Mouse (Mus musculus): ENCODE measurements around the gene Bmper. TPM values are rescaled to one million over a fixed set of nuclear protein-coding genes. Genes with fewer than 3 reads are reported as not detected.

Gene Bmper
- polyA plus RNA-seq, 1 experiment from 2014 or later = 21.0 TPM

DNA sequence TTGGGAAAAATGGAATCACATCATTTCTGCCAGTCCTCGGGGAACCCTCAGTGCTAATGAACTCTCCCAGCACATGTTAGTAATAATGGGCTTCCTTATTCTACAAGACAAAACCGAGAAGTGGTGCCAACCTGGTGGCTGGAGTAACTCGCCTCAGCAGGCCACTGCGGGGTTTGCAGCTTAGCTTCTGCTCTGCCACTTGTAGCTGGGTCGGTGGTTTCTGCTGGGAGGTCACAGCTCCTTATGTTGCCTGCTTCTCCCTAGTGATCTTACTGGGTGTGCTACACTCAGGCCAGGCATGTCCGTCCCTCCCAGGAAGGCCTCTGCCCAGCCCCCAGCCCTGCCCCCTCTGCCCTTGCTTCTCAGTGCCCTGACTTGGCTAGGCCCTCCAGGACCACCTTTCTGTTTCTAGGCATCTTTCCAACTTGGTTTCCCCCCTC lies 155.9 kb downstream of the Bmper start:
- Histone ChIP-seq H3K9me3 (ENCODE audit: low read length) (no peaks in the 10 kb centered on the region), H3K27me3 (ENCODE audit: insufficient read depth, low read length) (no peaks in the 10 kb centered on the region), H3K4me2 (replicated peaks; ENCODE audit: low read depth, low read length) (no peak overlapping the region), H3K36me3 (ENCODE audit: insufficient read depth, low read length) (no peaks in the 10 kb centered on the region), H3K4me1 (ENCODE audit: insufficient read depth, low read length) (peaks cover 9% of the 10 kb centered on the region; the same call in 1 of the 2 replicates), H3K9ac (replicated peaks; ENCODE audit: low read length) (no peak overlapping the region), H3K27ac (ENCODE audit: low read length) (no peak overlapping the region), H3K4me3 (ENCODE audit: low read length) (no peak overlapping the region)
- WGBS = 36% methylated on average over 6 of the region's 6 CpGs
- peak; percentile 46; the same call in 1 of the 2 replicates for ATAC-seq (ENCODE audit: low FRiP score, low TSS enrichment)

DNA sequence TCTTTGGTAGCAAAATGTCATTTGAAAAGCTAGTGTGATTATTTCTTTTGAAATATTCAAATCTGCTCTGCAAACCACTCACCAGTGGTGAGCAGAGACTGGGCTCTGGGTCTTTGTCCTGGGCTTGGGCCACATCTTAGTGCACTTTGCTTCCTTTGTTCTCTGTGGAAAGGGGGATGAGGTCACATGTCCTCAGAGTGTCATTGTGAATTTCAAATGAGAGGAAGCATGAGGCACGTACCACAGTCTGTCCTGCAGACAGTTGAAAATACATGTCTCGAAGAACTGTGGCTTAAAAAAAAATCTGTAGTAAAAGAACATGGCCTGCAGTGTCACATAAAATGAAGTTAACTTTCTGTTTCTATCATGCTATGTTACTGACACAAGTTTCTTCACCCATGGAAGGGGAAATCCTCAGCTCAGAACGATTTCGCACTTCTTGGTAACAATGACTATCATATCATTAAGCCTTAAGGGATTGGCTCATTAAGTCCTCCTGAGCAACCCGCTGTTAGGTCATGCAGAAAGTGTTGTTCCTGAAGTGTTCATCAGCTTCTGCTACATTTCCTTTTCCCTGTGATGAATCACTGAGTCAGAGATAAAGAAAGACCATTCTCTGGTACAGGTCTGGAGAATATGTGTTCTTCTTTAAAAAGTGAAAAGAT lies 157.4 kb downstream of the Bmper start:
- Histone ChIP-seq H3K9me3 (ENCODE audit: low read length) (no peaks in the 10 kb centered on the region), H3K4me1 (ENCODE audit: insufficient read depth, low read length) (peaks cover 9% of the 10 kb centered on the region; the same call in 1 of the 2 replicates), H3K4me3 (ENCODE audit: low read length) (no peak overlapping the region), H3K27me3 (ENCODE audit: insufficient read depth, low read length) (no peaks in the 10 kb centered on the region), H3K36me3 (ENCODE audit: insufficient read depth, low read length) (no peaks in the 10 kb centered on the region), H3K27ac (ENCODE audit: low read length) (no peak overlapping the region), H3K4me2 (replicated peaks; ENCODE audit: low read depth, low read length) (no peak overlapping the region), H3K9ac (replicated peaks; ENCODE audit: low read length) (no peak overlapping the region)
- no peak for ATAC-seq (ENCODE audit: low FRiP score, low TSS enrichment)
- WGBS = 49% methylated on average over 5 of the region's 5 CpGs

DNA sequence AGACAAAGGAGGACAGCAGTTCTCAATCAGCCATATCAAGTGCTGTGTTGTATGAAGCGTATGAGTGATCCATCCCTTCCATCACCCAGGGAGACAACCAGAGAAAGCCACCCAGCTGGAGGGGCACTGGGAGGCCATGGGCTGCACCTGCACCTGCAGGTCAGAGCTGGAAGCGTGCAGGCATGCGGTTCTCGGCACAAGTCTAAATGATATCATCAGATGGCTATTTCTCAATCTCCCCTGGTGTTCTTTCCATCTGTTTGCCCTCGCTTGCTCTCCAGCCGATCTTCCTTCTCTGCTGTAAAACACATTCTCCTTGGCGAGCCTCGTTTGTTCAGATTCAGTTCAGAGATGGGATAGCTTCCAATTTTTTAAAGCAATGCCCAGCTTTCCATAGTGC lies 160.4 kb downstream of the Bmper start:
- no peak overlapping the region for H3K4me3 ChIP-seq (ENCODE audit: low read length)
- no peaks in the 10 kb centered on the region for H3K27me3 ChIP-seq (ENCODE audit: insufficient read depth, low read length)
- no peak overlapping the region for H3K4me2 ChIP-seq (replicated peaks; ENCODE audit: low read depth, low read length)
- 66% methylated on average over 8 of the region's 8 CpGs for WGBS
- no peaks in the 10 kb centered on the region for H3K9me3 ChIP-seq (ENCODE audit: low read length)
- no peak overlapping the region for H3K27ac ChIP-seq (ENCODE audit: low read length)
- no peak for ATAC-seq (ENCODE audit: low FRiP score, low TSS enrichment)
- H3K36me3 ChIP-seq (ENCODE audit: insufficient read depth, low read length) = no peaks in the 10 kb centered on the region
- H3K4me1 ChIP-seq (ENCODE audit: insufficient read depth, low read length) = peaks cover 13% of the 10 kb centered on the region; the same call in 1 of the 2 replicates
- no peak overlapping the region for H3K9ac ChIP-seq (replicated peaks; ENCODE audit: low read length)

DNA sequence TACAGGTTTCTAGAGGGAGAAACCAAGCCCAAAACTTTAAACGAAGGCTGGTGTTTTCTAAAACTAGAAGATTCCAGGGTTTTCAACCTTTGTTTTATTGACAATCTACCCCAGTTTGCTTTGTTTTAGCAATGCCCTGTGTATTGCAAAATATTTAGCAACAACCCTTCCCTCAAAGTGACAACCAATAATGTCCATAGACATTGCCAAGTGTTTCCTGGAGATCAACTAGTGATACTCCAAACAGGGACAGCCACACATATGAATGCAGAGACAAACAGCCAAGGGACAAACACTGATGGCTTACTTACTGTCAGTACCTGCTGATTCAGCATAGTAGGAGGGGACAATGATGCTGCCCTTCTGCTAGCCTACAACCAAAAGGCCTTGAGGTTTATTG lies 161.0 kb downstream of the Bmper start:
- H3K27ac ChIP-seq (ENCODE audit: low read length) = no peak overlapping the region
- WGBS = 77% methylated on average over 1 of the region's 1 CpGs

DNA sequence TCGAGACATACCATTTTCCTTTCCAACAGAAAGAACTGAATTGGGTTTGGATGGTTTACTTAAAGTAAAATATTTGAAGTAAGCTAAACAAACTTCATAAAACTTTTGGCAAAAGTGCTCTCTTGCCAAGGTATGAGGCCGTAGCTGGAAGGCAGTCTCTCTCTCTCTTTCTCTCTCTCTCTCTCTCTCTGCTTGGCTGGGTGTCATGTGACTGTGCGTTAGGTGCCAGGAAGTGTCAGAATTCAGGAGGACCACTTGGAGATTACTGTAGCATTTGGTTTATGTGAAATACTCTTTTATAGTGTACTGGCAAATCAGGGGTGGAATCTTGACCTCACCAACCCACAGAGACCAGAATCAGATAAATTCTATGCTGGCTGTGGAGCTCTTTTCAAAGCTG lies 162.0 kb downstream of the Bmper start:
- Histone ChIP-seq H3K27ac (ENCODE audit: low read length) (no peak overlapping the region), H3K9me3 (ENCODE audit: low read length) (no peaks in the 10 kb centered on the region), H3K4me3 (ENCODE audit: low read length) (no peak overlapping the region), H3K27me3 (ENCODE audit: insufficient read depth, low read length) (no peaks in the 10 kb centered on the region), H3K36me3 (ENCODE audit: insufficient read depth, low read length) (no peaks in the 10 kb centered on the region), H3K9ac (replicated peaks; ENCODE audit: low read length) (no peak overlapping the region), H3K4me1 (ENCODE audit: insufficient read depth, low read length) (0 out of 2 replicates have a peak, but pooled peaks cover 4% of the 10 kb centered on the region), H3K4me2 (replicated peaks; ENCODE audit: low read depth, low read length) (no peak overlapping the region)
- 45% methylated on average over 3 of the region's 3 CpGs for WGBS
- ATAC-seq (ENCODE audit: low FRiP score, low TSS enrichment) = no peak

More for the DNA sequence above, 161.0 kb downstream of the Bmper start:
- Histone ChIP-seq H3K27me3 (ENCODE audit: insufficient read depth, low read length) (no peaks in the 10 kb centered on the region), H3K4me2 (replicated peaks; ENCODE audit: low read depth, low read length) (no peak overlapping the region), H3K9ac (replicated peaks; ENCODE audit: low read length) (no peak overlapping the region), H3K36me3 (ENCODE audit: insufficient read depth, low read length) (no peaks in the 10 kb centered on the region), H3K9me3 (ENCODE audit: low read length) (no peaks in the 10 kb centered on the region), H3K4me3 (ENCODE audit: low read length) (no peak overlapping the region), H3K4me1 (ENCODE audit: insufficient read depth, low read length) (peaks cover 8% of the 10 kb centered on the region; the same call in 1 of the 2 replicates)
- no peak for ATAC-seq (ENCODE audit: low FRiP score, low TSS enrichment)

DNA sequence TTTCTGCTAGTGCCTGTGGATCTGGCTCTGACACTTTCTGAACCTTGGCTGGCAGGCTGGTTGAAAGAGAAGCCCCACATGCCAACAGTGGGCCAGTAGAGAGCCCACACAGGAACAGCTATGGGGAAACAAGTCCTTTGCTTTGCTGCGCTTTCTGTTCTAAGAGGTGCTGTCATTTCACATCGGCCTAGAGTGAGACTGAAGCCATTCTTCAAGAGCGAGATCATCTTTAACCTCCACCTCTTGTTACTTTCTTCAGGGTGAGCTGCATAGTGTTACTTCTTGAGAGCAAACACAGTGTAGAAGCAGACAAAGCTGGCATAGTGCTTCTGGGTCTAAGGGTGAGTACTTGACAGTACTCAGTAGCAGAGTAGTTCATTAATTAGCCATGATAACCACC lies 163.3 kb downstream of the Bmper start:
- no peaks in the 10 kb centered on the region for H3K36me3 ChIP-seq (ENCODE audit: insufficient read depth, low read length)
- 0 out of 2 replicates have a peak, but pooled peaks cover 4% of the 10 kb centered on the region for H3K4me1 ChIP-seq (ENCODE audit: insufficient read depth, low read length)
- no peak overlapping the region for H3K9ac ChIP-seq (replicated peaks; ENCODE audit: low read length)
- no peaks in the 10 kb centered on the region for H3K9me3 ChIP-seq (ENCODE audit: low read length)
- no peaks in the 10 kb centered on the region for H3K27me3 ChIP-seq (ENCODE audit: insufficient read depth, low read length)
- H3K4me2 ChIP-seq (replicated peaks; ENCODE audit: low read depth, low read length) = no peak overlapping the region
- ATAC-seq (ENCODE audit: low FRiP score, low TSS enrichment) = no peak
- no peak overlapping the region for H3K4me3 ChIP-seq (ENCODE audit: low read length)
- H3K27ac ChIP-seq (ENCODE audit: low read length) = no peak overlapping the region
- WGBS = 68% methylated on average over 3 of the region's 3 CpGs

DNA sequence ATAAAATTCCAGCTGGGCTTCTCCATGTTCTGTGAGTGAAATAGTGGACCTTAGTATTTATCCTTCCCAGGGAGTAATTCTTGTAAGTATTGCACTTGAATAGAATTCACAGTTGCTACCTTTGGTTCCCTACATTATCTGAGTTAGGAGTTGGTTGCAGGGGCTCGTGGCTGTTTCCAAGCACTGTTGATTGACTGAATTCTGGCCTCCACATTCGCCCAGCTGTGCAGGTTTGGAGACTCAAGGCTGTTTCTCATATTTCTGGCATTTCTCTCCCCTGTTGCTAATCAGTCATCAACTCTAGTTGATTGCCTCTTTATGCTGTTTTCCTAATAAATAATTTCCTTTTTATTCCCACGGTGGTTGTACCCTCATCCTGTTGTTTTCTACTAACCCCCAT lies 167.2 kb downstream of the Bmper start:
- Histone ChIP-seq H3K9ac (replicated peaks; ENCODE audit: low read length) (no peak overlapping the region), H3K4me1 (ENCODE audit: insufficient read depth, low read length) (0 out of 2 replicates have a peak, but pooled peaks cover 4% of the 10 kb centered on the region), H3K27ac (ENCODE audit: low read length) (no peak overlapping the region), H3K4me3 (ENCODE audit: low read length) (no peak overlapping the region), H3K9me3 (ENCODE audit: low read length) (no peaks in the 10 kb centered on the region), H3K27me3 (ENCODE audit: insufficient read depth, low read length) (no peaks in the 10 kb centered on the region), H3K36me3 (ENCODE audit: insufficient read depth, low read length) (no peaks in the 10 kb centered on the region), H3K4me2 (replicated peaks; ENCODE audit: low read depth, low read length) (no peak overlapping the region)
- ATAC-seq (ENCODE audit: low FRiP score, low TSS enrichment) = no peak
- 62% methylated on average over 3 of the region's 3 CpGs for WGBS

DNA sequence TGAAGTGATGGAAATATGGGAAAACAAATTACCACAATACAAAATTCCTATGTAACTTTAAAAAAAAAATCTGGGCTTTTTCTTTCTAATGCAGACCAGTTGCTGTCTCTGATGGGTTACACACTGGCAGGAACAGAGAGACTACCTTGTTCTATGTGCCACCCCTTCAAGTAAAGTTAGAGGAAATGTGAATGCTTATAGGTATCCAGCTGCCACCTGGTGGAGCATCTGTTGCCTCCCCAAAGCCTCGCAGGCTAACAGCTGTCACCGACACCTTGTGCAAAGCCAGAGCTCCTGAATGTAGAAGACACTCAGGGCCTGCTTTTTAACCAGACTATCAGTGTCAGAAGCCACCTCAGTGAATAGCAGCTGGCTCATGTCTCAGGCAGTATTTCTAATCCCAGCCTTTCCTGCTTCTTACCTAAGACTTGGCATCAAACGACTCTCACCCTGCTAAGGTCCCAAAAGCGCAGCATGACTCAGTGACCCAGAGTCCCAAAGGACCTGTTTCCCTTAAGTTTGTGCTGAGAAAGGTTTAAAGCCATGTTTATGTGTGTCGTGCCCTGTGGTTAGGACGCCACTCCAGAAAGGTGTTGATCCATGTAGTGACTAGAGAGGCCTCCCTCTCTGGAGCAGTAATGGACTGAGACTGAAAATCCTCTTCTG lies 171.9 kb downstream of the Bmper start:
- H3K9me3 ChIP-seq (ENCODE audit: low read length) = no peaks in the 10 kb centered on the region
- no peaks in the 10 kb centered on the region for H3K27me3 ChIP-seq (ENCODE audit: insufficient read depth, low read length)
- H3K36me3 ChIP-seq (ENCODE audit: insufficient read depth, low read length) = no peaks in the 10 kb centered on the region
- no peak overlapping the region for H3K4me2 ChIP-seq (replicated peaks; ENCODE audit: low read depth, low read length)
- ATAC-seq (ENCODE audit: low FRiP score, low TSS enrichment) = no peak
- H3K27ac ChIP-seq (ENCODE audit: low read length) = no peak overlapping the region
- no peak overlapping the region for H3K4me3 ChIP-seq (ENCODE audit: low read length)
- H3K9ac ChIP-seq (replicated peaks; ENCODE audit: low read length) = no peak overlapping the region
- WGBS = 39% methylated on average over 6 of the region's 6 CpGs
- H3K4me1 ChIP-seq (ENCODE audit: insufficient read depth, low read length) = peaks cover 7% of the 10 kb centered on the region; the same call in 1 of the 2 replicates

DNA sequence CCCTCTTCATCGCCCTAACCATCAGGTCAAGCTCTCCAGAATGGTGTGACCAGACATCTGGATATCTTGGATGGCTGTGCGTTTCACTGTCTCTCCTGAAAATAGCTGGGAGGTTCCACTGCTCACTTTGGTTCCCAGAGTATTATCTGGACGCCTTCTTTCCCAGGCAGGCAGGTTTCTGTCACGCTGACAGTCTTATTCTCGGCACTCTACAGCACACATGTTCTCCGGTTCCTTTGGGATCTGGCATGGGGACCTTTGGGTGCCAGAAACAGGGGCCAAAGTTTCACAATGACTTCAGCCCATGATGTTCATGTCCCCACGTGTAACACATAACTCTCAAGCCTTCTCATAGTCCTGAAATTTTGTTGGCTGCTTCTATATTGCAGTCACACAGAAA lies 173.3 kb downstream of the Bmper start:
- Histone ChIP-seq H3K27ac (ENCODE audit: low read length) (no peak overlapping the region), H3K4me3 (ENCODE audit: low read length) (no peak overlapping the region)

DNA sequence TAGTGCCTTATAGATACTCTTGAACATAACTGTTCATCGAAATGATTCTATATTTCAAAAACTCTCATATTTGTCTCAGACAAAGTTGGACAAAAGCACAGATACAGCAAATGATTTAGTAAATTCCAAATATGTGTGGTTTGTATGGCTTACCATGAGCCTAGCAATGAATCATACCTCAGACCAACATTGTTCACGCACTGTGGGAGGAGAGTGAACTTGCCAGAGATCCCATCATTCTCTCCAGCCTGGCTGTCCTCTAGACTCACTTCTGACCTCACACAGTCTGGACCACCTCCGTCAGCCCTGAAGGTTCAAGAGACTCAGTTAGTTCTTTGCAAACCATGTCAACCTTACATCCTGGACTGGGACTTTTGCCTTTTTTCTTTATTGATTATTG lies 175.0 kb downstream of the Bmper start:
- ATAC-seq (ENCODE audit: low FRiP score, low TSS enrichment) = no peak
- no peak overlapping the region for H3K9ac ChIP-seq (replicated peaks; ENCODE audit: low read length)
- no peak overlapping the region for H3K4me3 ChIP-seq (ENCODE audit: low read length)
- H3K27me3 ChIP-seq (ENCODE audit: insufficient read depth, low read length) = no peaks in the 10 kb centered on the region
- no peak overlapping the region for H3K27ac ChIP-seq (ENCODE audit: low read length)
- H3K4me2 ChIP-seq (replicated peaks; ENCODE audit: low read depth, low read length) = no peak overlapping the region
- no peaks in the 10 kb centered on the region for H3K9me3 ChIP-seq (ENCODE audit: low read length)
- 84% methylated on average over 3 of the region's 3 CpGs for WGBS
- no peaks in the 10 kb centered on the region for H3K36me3 ChIP-seq (ENCODE audit: insufficient read depth, low read length)
- H3K4me1 ChIP-seq (ENCODE audit: insufficient read depth, low read length) = peaks cover 11% of the 10 kb centered on the region; the same call in 1 of the 2 replicates

More for the DNA sequence above, 173.3 kb downstream of the Bmper start:
- WGBS = 85% methylated on average over 7 of the region's 7 CpGs
- no peak overlapping the region for H3K9ac ChIP-seq (replicated peaks; ENCODE audit: low read length)
- no peaks in the 10 kb centered on the region for H3K9me3 ChIP-seq (ENCODE audit: low read length)
- peaks cover 11% of the 10 kb centered on the region; the same call in 1 of the 2 replicates for H3K4me1 ChIP-seq (ENCODE audit: insufficient read depth, low read length)
- no peak overlapping the region for H3K4me2 ChIP-seq (replicated peaks; ENCODE audit: low read depth, low read length)
- ATAC-seq (ENCODE audit: low FRiP score, low TSS enrichment) = no peak
- H3K27me3 ChIP-seq (ENCODE audit: insufficient read depth, low read length) = no peaks in the 10 kb centered on the region
- H3K36me3 ChIP-seq (ENCODE audit: insufficient read depth, low read length) = no peaks in the 10 kb centered on the region

Measured in kidney, embryonic 16.5 days (tissue).